Mouse (Mus musculus) myocyte (in vitro differentiated cells): Measurements from ENCODE around the gene Kcna6. TPM values are rescaled to one million over a fixed set of nuclear protein-coding genes. Genes with fewer than 3 reads are reported as not detected.

Experiments used
- H3K27me3 ChIP-seq: one replicate; pipeline ENCODE4 v1.6.1; 2011; ENCODE audit not compliant: control insufficient read depth, insufficient read depth, insufficient read length
- H3K36me3 ChIP-seq: one replicate; pipeline ENCODE4 v1.6.1; 2011; ENCODE audit not compliant: control insufficient read depth, insufficient read depth
- H3K4me2 ChIP-seq: one replicate; pipeline ENCODE4 v1.6.1; 2011; ENCODE audit warnings: low read depth, control low read depth
- H3K4me3 ChIP-seq: one replicate; pipeline ENCODE4 v1.5.1; 2011; ENCODE audit warnings: mild to moderate bottlenecking, control low read depth, moderate library complexity
- H3K79me2 ChIP-seq: one replicate; pipeline ENCODE4 v1.6.1; 2011; ENCODE audit not compliant: control insufficient read depth, insufficient read depth
- H3ac ChIP-seq: one replicate; pipeline ENCODE4 v1.6.1; 2011; ENCODE audit not compliant: control insufficient read depth, insufficient read length
- CEBPB ChIP-seq: IDR thresholded peaks from 2 replicates; pipeline ENCODE4 v1.6.1; 2011; ENCODE audit warnings: mild to moderate bottlenecking, moderate library complexity; ENCODE audit not compliant: poor library complexity, insufficient read depth, severe bottlenecking
- E2F4 ChIP-seq: IDR thresholded peaks from one replicate; pipeline ENCODE4 v1.6.1; 2011; ENCODE audit warnings: mild to moderate bottlenecking, control low read depth, moderate library complexity; ENCODE audit not compliant: insufficient read depth
- MAX ChIP-seq: IDR thresholded peaks from one replicate; pipeline ENCODE4 v1.6.1; 2011; ENCODE audit warnings: low read depth, mild to moderate bottlenecking, control low read depth
- MYOD1 ChIP-seq, 3 experiments: IDR thresholded peaks; one replicate each; pipeline ENCODE4 v1.6.1; 2011; ENCODE audit warnings: control low read depth in 2 of 3, low read depth in 2 of 3, mild to moderate bottlenecking in 2 of 3, moderate library complexity in 1 of 3; ENCODE audit not compliant: insufficient read length in 2 of 3, control insufficient read depth in 1 of 3
- MYOG ChIP-seq, 3 experiments: IDR thresholded peaks; one replicate each; pipeline ENCODE4 v1.6.1; 2011; ENCODE audit warnings: control low read depth in 2 of 3, low read depth in 2 of 3, mild to moderate bottlenecking in 2 of 3; ENCODE audit not compliant: insufficient read length in 2 of 3, control insufficient read depth in 1 of 3, insufficient read depth in 1 of 3
- POLR2A ChIP-seq: IDR thresholded peaks from one replicate; pipeline ENCODE4 v1.6.1; 2011; ENCODE audit warnings: low read depth, mild to moderate bottlenecking, control low read depth, moderate library complexity; ENCODE audit not compliant: insufficient read length
- POLR2AphosphoS2 ChIP-seq: IDR thresholded peaks from one replicate; pipeline ENCODE4 v1.6.1; 2011; ENCODE audit warnings: low read depth, control low read depth; ENCODE audit not compliant: insufficient read length
- REST ChIP-seq: IDR thresholded peaks from one replicate; pipeline ENCODE4 v1.6.1; 2011; ENCODE audit warnings: mild to moderate bottlenecking, control low read depth, moderate library complexity; ENCODE audit not compliant: insufficient read depth, insufficient read length
- SRF ChIP-seq: IDR thresholded peaks from one replicate; pipeline ENCODE4 v1.6.1; 2011; ENCODE audit warnings: low read depth; ENCODE audit not compliant: control insufficient read depth, insufficient read length
- TCF12 ChIP-seq: IDR thresholded peaks from one replicate; pipeline ENCODE4 v1.6.1; 2011; ENCODE audit warnings: mild to moderate bottlenecking, control low read depth; ENCODE audit not compliant: poor library complexity, insufficient read depth, severe bottlenecking
- TCF3 ChIP-seq: IDR thresholded peaks from one replicate; pipeline ENCODE4 v1.6.1; 2011; ENCODE audit warnings: low read depth, control low read depth; ENCODE audit not compliant: insufficient read length
- USF1 ChIP-seq: IDR thresholded peaks from one replicate; pipeline ENCODE4 v1.6.1; 2011; ENCODE audit warnings: low read depth, mild to moderate bottlenecking, control low read depth, moderate library complexity
- polyA plus RNA-seq: library from polyadenylated mRNA; unstranded; fragments of >200 nt; fragmentation: generic; extraction: Trizol; gene quantifications from one replicate; pipeline ENCODE4 v1.2.1, GENCODE M21; 2012; ENCODE audit warnings: missing spikeins

Gene Kcna6
- polyA plus RNA-seq, result not detected

GRCm38 (mm10) chr6:126740211-126741142 lies at the start of gene Kcna6:
Gene Kcna6, minus strand, starts transcription at chr6:126740674.
- TF ChIP-seq CEBPB (no peak), POLR2A (no peak), MYOD1 (IDR thresholded peaks at IDR 0.05; ENCODE audit: control insufficient read depth in 1 of 3, insufficient read length in 2 of 3, low read depth in 2 of 3) (no peak), TCF3 (no peak), USF1 (no peak), E2F4 (no peak), REST (no peak), MAX (no peak), TCF12 (no peak), MYOG (IDR thresholded peaks at IDR 0.05; ENCODE audit: control insufficient read depth in 1 of 3, insufficient read depth in 1 of 3, insufficient read length in 2 of 3, low read depth in 2 of 3) (no peak), POLR2AphosphoS2 (no peak), SRF (no peak)
- Histone ChIP-seq H3K4me2 (no peak within 1 kb of the TSS), H3K79me2 (no peaks in the 10 kb centered on the region), H3ac (no peak within 1 kb of the TSS), H3K4me3 (no peak within 1 kb of the TSS), H3K27me3 (peaks cover 28% of the 10 kb centered on the region), H3K36me3 (no peaks in the 10 kb centered on the region)

DNA sequence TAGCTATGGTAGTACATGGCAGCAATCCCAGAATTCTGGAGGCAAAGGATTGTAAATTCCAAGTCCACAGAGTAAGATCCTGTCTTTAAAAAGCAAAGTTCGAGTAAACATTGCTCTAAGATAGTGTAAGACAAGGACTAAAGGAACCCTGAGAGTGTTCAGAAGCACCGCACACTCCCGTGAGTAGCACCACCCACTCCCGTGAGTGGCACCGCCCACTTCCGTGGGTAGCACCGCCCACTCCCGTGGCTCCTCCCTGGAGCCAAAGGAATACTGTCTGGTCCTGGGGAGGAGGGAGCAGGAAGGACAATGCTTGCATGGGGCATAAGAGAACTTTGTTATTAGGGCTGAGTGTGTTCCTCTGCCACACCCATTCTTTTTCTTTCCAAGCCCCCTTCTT lies 48.4 kb upstream of the Kcna6 start:
- no peak overlapping the region for H3ac ChIP-seq
- H3K36me3 ChIP-seq, result no peaks in the 10 kb centered on the region
- no peak overlapping the region for H3K4me3 ChIP-seq
- TF ChIP-seq POLR2A, result no peak
- TF ChIP-seq REST, result no peak
- TF ChIP-seq E2F4, result no peak
- no peak for TF ChIP-seq CEBPB
- no peak for TF ChIP-seq TCF3
- TF ChIP-seq SRF, result no peak
- no peak for TF ChIP-seq MYOD1 (IDR thresholded peaks at IDR 0.05; ENCODE audit: control insufficient read depth in 1 of 3, insufficient read length in 2 of 3, low read depth in 2 of 3)
- TF ChIP-seq MAX, result no peak
- TF ChIP-seq USF1, result no peak
- TF ChIP-seq TCF12, result no peak
- TF ChIP-seq MYOG (IDR thresholded peaks at IDR 0.05; ENCODE audit: control insufficient read depth in 1 of 3, insufficient read depth in 1 of 3, insufficient read length in 2 of 3, low read depth in 2 of 3), result no peak
- TF ChIP-seq POLR2AphosphoS2, result no peak
- H3K27me3 ChIP-seq, result no peaks in the 10 kb centered on the region
- H3K79me2 ChIP-seq, result no peaks in the 10 kb centered on the region
- no peak overlapping the region for H3K4me2 ChIP-seq

- Histone ChIP-seq H3K79me2 (no peaks in the 10 kb centered on the region), H3K4me3 (no peak overlapping the region), H3K4me2 (no peak overlapping the region), H3ac (no peak overlapping the region), H3K36me3 (no peaks in the 10 kb centered on the region), H3K27me3 (no peaks in the 10 kb centered on the region)
- TF ChIP-seq USF1 (no peak), REST (no peak), CEBPB (no peak), POLR2AphosphoS2 (no peak), TCF12 (no peak), MYOG (IDR thresholded peaks at IDR 0.05; ENCODE audit: control insufficient read depth in 1 of 3, insufficient read depth in 1 of 3, insufficient read length in 2 of 3, low read depth in 2 of 3) (no peak), POLR2A (no peak), E2F4 (no peak), TCF3 (no peak), MAX (no peak), SRF (no peak), MYOD1 (IDR thresholded peaks at IDR 0.05; ENCODE audit: control insufficient read depth in 1 of 3, insufficient read length in 2 of 3, low read depth in 2 of 3) (no peak)
Measured at GRCm38 (mm10) chr6:126784206-126784605, 43.7 kb upstream of the Kcna6 start.

GRCm38 (mm10) chr6:126783651-126784066 lies 43.2 kb upstream of the Kcna6 start:
- H3K4me2 ChIP-seq, result no peak overlapping the region
- no peaks in the 10 kb centered on the region for H3K36me3 ChIP-seq
- no peak overlapping the region for H3ac ChIP-seq
- TF ChIP-seq E2F4 (no peak), MAX (no peak), TCF12 (no peak), REST (no peak), TCF3 (no peak), MYOD1 (IDR thresholded peaks at IDR 0.05; ENCODE audit: control insufficient read depth in 1 of 3, insufficient read length in 2 of 3, low read depth in 2 of 3) (no peak), USF1 (no peak), POLR2AphosphoS2 (no peak), CEBPB (no peak), POLR2A (no peak), MYOG (IDR thresholded peaks at IDR 0.05; ENCODE audit: control insufficient read depth in 1 of 3, insufficient read depth in 1 of 3, insufficient read length in 2 of 3, low read depth in 2 of 3) (no peak), SRF (no peak)
- no peaks in the 10 kb centered on the region for H3K27me3 ChIP-seq
- no peaks in the 10 kb centered on the region for H3K79me2 ChIP-seq
- H3K4me3 ChIP-seq, result no peak overlapping the region
